Mouse (Mus musculus): ENCODE measurements around the gene Pde11a.

Pde11a gene

GRCm38 (mm10) chr2:76323185-76323875, 15.2 kb downstream of the Pde11a start:
- ATAC-seq (ENCODE audit: insufficient number of reproducible peaks, low FRiP score, low TSS enrichment): no peak

- ATAC-seq (ENCODE audit: insufficient number of reproducible peaks, low FRiP score, low TSS enrichment): no peak
Observed at GRCm38 (mm10) chr2:76320336-76320735, 18.2 kb downstream of the Pde11a start.

GRCm38 (mm10) chr2:76319231-76319630, 19.3 kb downstream of the Pde11a start:
- ATAC-seq (ENCODE audit: insufficient number of reproducible peaks, low FRiP score, low TSS enrichment): no peak

- no peak for ATAC-seq (ENCODE audit: insufficient number of reproducible peaks, low FRiP score, low TSS enrichment)
Observed at GRCm38 (mm10) chr2:76287671-76288070, 50.9 kb downstream of the Pde11a start.

GRCm38 (mm10) chr2:76286288-76286740, 52.3 kb downstream of the Pde11a start:
- no peak for ATAC-seq (ENCODE audit: insufficient number of reproducible peaks, low FRiP score, low TSS enrichment)

GRCm38 (mm10) chr2:76285150-76285549, 53.4 kb downstream of the Pde11a start:
- no peak for ATAC-seq (ENCODE audit: insufficient number of reproducible peaks, low FRiP score, low TSS enrichment)

GRCm38 (mm10) chr2:76283378-76284132, 55.0 kb downstream of the Pde11a start:
- ATAC-seq (ENCODE audit: insufficient number of reproducible peaks, low FRiP score, low TSS enrichment): peak; percentile 70

- ATAC-seq (ENCODE audit: insufficient number of reproducible peaks, low FRiP score, low TSS enrichment): no peak
Observed at GRCm38 (mm10) chr2:76269494-76269893, 69.1 kb downstream of the Pde11a start.

GRCm38 (mm10) chr2:76267335-76267734, 71.2 kb downstream of the Pde11a start:
- no peak for ATAC-seq (ENCODE audit: insufficient number of reproducible peaks, low FRiP score, low TSS enrichment)

- ATAC-seq (ENCODE audit: insufficient number of reproducible peaks, low FRiP score, low TSS enrichment): no peak
Observed at GRCm38 (mm10) chr2:76266622-76267021, 72.0 kb downstream of the Pde11a start.

- ATAC-seq (ENCODE audit: insufficient number of reproducible peaks, low FRiP score, low TSS enrichment): no peak
Observed at GRCm38 (mm10) chr2:76264258-76264657, 74.3 kb downstream of the Pde11a start.

GRCm38 (mm10) chr2:76262661-76263060, 75.9 kb downstream of the Pde11a start:
- ATAC-seq (ENCODE audit: insufficient number of reproducible peaks, low FRiP score, low TSS enrichment): no peak

- ATAC-seq (ENCODE audit: insufficient number of reproducible peaks, low FRiP score, low TSS enrichment): peak; percentile 50; the same call in 1 of the 2 replicates
Observed at GRCm38 (mm10) chr2:76254833-76255232, 83.7 kb downstream of the Pde11a start.

- no peak for ATAC-seq (ENCODE audit: insufficient number of reproducible peaks, low FRiP score, low TSS enrichment)
Observed at GRCm38 (mm10) chr2:76251379-76251778, 87.2 kb downstream of the Pde11a start.

GRCm38 (mm10) chr2:76248242-76248641, 90.3 kb downstream of the Pde11a start:
- ATAC-seq (ENCODE audit: insufficient number of reproducible peaks, low FRiP score, low TSS enrichment): no peak

GRCm38 (mm10) chr2:76239175-76239574, 99.4 kb downstream of the Pde11a start:
- ATAC-seq (ENCODE audit: insufficient number of reproducible peaks, low FRiP score, low TSS enrichment): no peak

GRCm38 (mm10) chr2:76238496-76238895, 100.1 kb downstream of the Pde11a start:
- no peak for ATAC-seq (ENCODE audit: insufficient number of reproducible peaks, low FRiP score, low TSS enrichment)

GRCm38 (mm10) chr2:76237638-76238420, 100.7 kb downstream of the Pde11a start:
- no peak for ATAC-seq (ENCODE audit: insufficient number of reproducible peaks, low FRiP score, low TSS enrichment)

GRCm38 (mm10) chr2:76220364-76221108, 118.0 kb downstream of the Pde11a start:
- ATAC-seq (ENCODE audit: insufficient number of reproducible peaks, low FRiP score, low TSS enrichment): no peak

- ATAC-seq (ENCODE audit: insufficient number of reproducible peaks, low FRiP score, low TSS enrichment): no peak
Observed at GRCm38 (mm10) chr2:76219540-76219939, 119.0 kb downstream of the Pde11a start.
